Mouse (Mus musculus) megakaryocyte, embryonic 14.5 days (primary cell): Measurements from ENCODE around the gene BC051665. TPM values are rescaled to one million over a fixed set of nuclear protein-coding genes. Genes with fewer than 3 reads are reported as not detected.

ENCODE experiments used
- H3K27me3 ChIP-seq: replicated peaks from 2 replicates; pipeline ENCODE3; 2012; ENCODE audit warnings: inconsistent platforms
- H3K36me3 ChIP-seq: replicated peaks from 2 replicates; pipeline ENCODE3; 2012; ENCODE audit warnings: low read length, inconsistent platforms, mixed read lengths
- H3K4me1 ChIP-seq: 2 replicates; pipeline ENCODE4 v1.6.1; 2012; ENCODE audit warnings: inconsistent platforms
- H3K4me3 ChIP-seq: replicated peaks from 2 replicates; pipeline ENCODE3; 2012; ENCODE audit warnings: moderate library complexity, mild to moderate bottlenecking, inconsistent platforms
- H3K9me3 ChIP-seq: 2 replicates; pipeline ENCODE4 v1.6.1; 2012; ENCODE audit warnings: inconsistent platforms
- FLI1 ChIP-seq: IDR thresholded peaks from 2 replicates; pipeline ENCODE4 v1.6.1; 2012; ENCODE audit warnings: low read length, inconsistent platforms, mixed read lengths
- GATA1 ChIP-seq: IDR thresholded peaks from 3 replicates; pipeline ENCODE4 v1.6.1; 2012; ENCODE audit warnings: mixed read lengths, low read length, inconsistent platforms, borderline replicate concordance
- polyA plus RNA-seq: library from polyadenylated mRNA; stranded (reverse); fragments of >175 nt; gene quantifications from 2 replicates; pipeline ENCODE4 v1.2.3, GENCODE M21; 2012; ENCODE audit warnings: low replicate concordance; ENCODE audit not compliant: insufficient read depth

The BC051665 gene
- polyA plus RNA-seq, 1 experiment = not detected

DNA sequence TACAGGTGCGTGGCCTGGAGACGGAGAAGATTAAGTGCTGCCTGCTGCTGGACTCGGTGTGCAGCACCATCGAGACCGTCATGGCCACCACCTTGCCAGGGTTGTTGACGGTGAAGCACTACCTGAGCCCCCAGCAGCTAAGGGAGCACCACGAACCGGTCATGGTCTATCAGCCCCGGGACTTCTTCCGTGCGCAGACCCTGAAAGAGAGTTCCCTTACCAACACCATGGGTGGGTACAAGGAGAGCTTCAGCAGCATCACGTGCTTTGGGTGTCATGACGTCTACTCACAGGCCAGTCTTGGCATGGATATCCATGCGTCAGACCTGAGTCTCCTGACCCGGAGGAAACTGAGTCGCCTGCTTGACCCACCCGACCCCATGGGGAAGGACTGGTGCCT is 25.0 kb downstream of the BC051665 start:
- Histone ChIP-seq H3K4me3 (no peak overlapping the region), H3K36me3 (peaks cover 74% of the 10 kb centered on the region), H3K9me3 (peaks cover 12% of the 10 kb centered on the region), H3K27me3 (no peaks in the 10 kb centered on the region), H3K4me1 (peaks cover 12% of the 10 kb centered on the region)
- no peak for TF ChIP-seq GATA1
- no peak for TF ChIP-seq FLI1

DNA sequence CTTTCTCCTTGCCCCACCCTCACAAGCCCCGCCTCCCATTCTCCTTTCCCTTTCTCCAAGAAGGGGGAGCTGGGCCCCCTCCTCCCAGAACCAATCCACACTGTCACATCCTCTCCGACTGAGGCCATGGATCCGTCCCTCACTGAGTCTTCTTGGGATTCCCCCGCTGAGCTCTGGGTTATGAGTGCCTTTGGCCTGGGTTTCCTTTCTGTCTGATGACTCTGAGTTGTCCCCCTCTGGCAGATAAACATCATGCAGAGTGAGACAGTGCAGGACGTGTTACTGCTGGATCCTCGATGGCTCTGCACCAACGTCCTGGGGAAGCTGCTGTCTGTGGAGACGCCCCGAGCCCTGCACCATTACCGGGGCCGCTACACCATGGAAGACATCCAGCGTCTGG is 25.8 kb downstream of the BC051665 start:
- peaks cover 12% of the 10 kb centered on the region for H3K4me1 ChIP-seq
- H3K9me3 ChIP-seq = peaks cover 12% of the 10 kb centered on the region
- no peak overlapping the region for H3K4me3 ChIP-seq
- TF ChIP-seq FLI1 (no peak), GATA1 (no peak)
- H3K27me3 ChIP-seq = no peaks in the 10 kb centered on the region
- peaks cover 82% of the 10 kb centered on the region for H3K36me3 ChIP-seq

DNA sequence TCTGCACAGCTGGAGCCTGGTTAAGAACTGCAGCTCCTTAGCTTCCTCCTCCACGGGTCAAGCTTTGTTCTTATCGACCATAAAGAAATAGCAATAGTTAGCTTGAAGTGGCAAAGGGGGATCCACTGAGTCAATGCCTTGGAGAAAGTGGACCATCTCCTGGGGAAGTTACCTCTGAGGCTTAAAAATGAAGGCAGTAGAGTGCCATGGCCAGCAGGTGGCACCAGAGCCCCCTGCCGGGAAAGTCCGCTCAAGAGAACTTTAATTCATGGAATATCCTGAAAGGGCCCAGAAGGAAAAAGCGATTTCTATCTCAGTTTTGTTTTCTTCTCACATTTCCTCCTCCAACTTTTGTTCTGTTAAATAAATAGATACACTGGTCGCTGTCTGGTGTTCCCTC is 27.0 kb downstream of the BC051665 start:
- H3K36me3 ChIP-seq = peaks cover 93% of the 10 kb centered on the region
- H3K9me3 ChIP-seq = peaks cover 12% of the 10 kb centered on the region
- H3K4me1 ChIP-seq = peaks cover 12% of the 10 kb centered on the region
- TF ChIP-seq GATA1 (no peak), FLI1 (no peak)
- no peak overlapping the region for H3K4me3 ChIP-seq
- H3K27me3 ChIP-seq = no peaks in the 10 kb centered on the region

DNA sequence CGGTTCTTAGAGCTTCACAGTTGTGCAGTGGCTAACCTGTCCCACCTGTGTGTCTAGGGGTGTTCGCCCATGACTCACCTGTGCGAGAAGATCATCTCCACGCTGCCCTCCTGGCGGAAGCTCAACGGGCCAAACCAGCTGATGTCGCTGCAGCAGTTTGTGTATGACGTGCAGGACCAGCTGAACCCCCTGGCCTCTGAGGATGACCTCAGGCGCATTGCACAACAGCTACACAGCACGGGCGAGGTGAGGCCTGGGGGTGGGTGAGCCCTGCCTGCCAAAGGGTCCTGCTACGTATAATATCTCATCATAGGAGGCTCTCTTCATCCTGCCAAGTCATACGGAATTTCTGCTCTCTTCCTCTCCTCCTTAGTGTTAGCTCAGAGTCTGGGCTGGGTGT is 28.9 kb downstream of the BC051665 start:
- TF ChIP-seq FLI1 (no peak), GATA1 (no peak)
- Histone ChIP-seq H3K4me3 (peak overlapping the region; percentile 2), H3K27me3 (no peaks in the 10 kb centered on the region), H3K4me1 (peaks cover 16% of the 10 kb centered on the region), H3K9me3 (peaks cover 18% of the 10 kb centered on the region), H3K36me3 (peaks cover 96% of the 10 kb centered on the region)

DNA sequence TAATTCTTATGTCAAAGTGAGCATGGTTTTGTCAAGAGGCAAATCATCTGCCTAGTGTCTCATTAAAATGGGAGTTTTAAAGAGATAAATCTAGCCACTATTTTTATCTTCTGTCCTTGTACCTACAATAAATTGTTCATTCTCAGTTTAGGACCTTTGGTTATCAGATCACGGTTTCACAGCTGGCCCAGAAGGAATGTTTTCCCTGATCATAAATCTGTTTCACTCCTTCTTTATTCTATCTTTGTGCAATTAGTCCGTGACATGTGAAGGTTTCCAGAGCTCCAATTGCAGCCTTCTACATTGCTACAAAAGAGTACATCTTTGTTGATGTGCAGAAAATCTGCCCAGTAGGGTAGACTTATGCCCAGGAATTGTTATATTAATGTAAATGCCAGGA is 30.9 kb downstream of the BC051665 start:
- no peak for TF ChIP-seq FLI1
- no peak for TF ChIP-seq GATA1
- no peak overlapping the region for H3K4me3 ChIP-seq
- H3K27me3 ChIP-seq = no peaks in the 10 kb centered on the region
- H3K36me3 ChIP-seq = peaks cover 97% of the 10 kb centered on the region
- peaks cover 9% of the 10 kb centered on the region; the same call in 1 of the 2 replicates for H3K9me3 ChIP-seq
- peaks cover 13% of the 10 kb centered on the region for H3K4me1 ChIP-seq

DNA sequence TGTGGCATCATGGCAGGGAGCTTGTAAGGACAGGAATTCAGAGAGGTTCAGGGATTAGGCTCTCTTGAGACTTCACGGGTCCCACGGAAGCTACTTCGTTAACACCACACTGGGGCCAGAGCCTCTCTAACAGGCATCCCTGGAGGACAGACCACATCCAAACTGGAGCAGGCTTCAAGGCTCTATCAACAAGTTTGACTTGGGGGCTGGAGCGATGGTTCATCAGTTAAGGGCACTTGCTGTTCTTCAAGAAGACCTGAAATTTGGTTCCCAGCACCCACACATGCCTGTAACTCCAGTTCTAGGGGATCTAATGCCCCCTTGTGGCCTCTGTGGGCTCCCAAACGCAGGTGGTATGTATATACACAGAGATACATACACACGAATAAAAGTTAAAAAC is 32.9 kb downstream of the BC051665 start:
- no peaks in the 10 kb centered on the region for H3K27me3 ChIP-seq
- peaks cover 97% of the 10 kb centered on the region for H3K36me3 ChIP-seq
- H3K4me1 ChIP-seq = peaks cover 31% of the 10 kb centered on the region
- TF ChIP-seq FLI1 (no peak), GATA1 (no peak)
- H3K4me3 ChIP-seq = no peak overlapping the region
- H3K9me3 ChIP-seq = peaks cover 9% of the 10 kb centered on the region; the same call in 1 of the 2 replicates

DNA sequence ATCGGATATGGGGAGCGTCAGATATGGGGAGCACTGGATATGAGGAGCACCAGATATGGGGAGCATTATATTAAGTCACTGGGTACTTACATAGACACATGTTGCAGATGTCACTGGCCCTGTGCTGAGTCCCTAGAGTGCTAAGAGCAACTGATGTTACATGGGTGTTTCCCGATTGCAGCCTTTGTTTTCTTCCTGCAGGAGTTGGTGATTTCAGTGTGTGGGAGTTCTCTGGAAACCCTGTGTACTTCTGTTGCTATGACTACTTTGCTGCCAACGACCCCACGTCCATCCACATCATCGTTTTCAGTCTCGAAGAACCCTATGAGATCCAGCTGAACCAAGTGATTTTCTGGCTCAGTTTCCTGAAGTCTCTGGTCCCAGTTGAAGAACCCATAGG is 35.2 kb downstream of the BC051665 start:
- Histone ChIP-seq H3K36me3 (peaks cover 99% of the 10 kb centered on the region), H3K4me3 (no peak overlapping the region), H3K27me3 (no peaks in the 10 kb centered on the region), H3K4me1 (peaks cover 46% of the 10 kb centered on the region), H3K9me3 (peaks cover 9% of the 10 kb centered on the region; the same call in 1 of the 2 replicates)
- TF ChIP-seq GATA1 (no peak), FLI1 (no peak)

DNA sequence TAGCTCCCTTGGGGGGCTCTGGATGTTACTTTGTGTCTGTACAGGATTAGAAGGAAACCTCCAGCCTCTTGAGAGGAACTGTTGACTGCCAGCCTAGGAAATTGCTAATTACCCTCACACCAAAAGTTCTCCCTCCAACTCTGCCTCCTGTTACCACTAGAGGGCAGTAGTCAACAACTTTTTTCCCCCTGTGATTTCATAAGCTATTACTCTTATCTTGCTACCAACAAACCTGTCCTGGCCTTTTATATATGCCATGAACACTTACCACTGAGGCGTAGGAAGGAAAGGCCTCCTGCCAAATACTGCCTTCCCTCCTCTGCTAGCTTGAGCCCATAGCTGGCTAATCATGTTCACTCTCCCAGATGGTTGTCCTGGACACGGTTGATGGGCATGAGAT is 37.6 kb downstream of the BC051665 start:
- Histone ChIP-seq H3K36me3 (peaks cover 94% of the 10 kb centered on the region), H3K4me1 (peaks cover 65% of the 10 kb centered on the region), H3K27me3 (no peaks in the 10 kb centered on the region), H3K4me3 (no peak overlapping the region), H3K9me3 (peaks cover 9% of the 10 kb centered on the region; the same call in 1 of the 2 replicates)
- TF ChIP-seq FLI1 (no peak), GATA1 (no peak)

DNA sequence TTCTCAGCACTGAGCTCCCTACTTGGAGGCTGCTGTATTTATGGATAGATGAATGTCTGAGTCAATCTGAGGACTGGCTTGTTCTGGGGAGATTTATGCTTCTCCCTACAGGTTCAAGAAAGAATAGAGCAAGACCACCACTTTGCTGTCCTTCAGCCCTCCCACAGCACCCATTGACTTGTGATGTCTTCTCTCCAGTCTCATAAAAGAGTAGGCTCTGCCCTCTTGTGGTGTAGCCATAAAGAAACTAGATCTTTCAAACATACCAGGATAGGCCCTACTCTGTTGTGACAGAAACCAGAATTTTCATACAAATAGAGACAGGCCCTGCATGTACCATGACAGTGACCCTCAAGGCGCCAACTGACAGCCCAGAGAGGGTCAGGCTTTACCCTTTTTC is 39.0 kb downstream of the BC051665 start:
- Histone ChIP-seq H3K4me1 (peaks cover 75% of the 10 kb centered on the region), H3K27me3 (no peaks in the 10 kb centered on the region), H3K36me3 (peaks cover 89% of the 10 kb centered on the region), H3K4me3 (no peak overlapping the region), H3K9me3 (peaks cover 2% of the 10 kb centered on the region; the same call in 1 of the 2 replicates)
- TF ChIP-seq FLI1 (no peak), GATA1 (no peak)

DNA sequence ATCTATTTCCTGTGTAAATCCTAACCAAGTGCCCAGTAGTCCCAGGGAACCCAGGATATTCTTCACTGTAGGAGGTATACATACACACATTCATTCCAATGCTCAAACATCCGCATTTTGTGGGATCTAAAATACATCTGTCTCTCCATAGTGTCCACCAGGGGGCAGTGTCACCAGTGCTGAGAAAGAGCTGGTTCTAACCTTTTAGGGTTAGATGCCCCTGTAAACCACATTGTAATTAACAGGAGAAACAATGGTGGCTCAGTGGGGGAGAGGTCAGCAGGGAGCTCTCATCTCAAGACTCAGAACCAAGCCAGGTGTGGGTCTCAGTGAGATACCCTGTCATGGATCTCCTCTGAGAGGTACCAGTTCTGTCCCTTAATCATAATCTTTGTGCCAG is 39.9 kb downstream of the BC051665 start:
- peaks cover 83% of the 10 kb centered on the region for H3K4me1 ChIP-seq
- no peak overlapping the region for H3K4me3 ChIP-seq
- H3K9me3 ChIP-seq = no peaks in the 10 kb centered on the region
- H3K36me3 ChIP-seq = peaks cover 89% of the 10 kb centered on the region
- TF ChIP-seq FLI1 (no peak), GATA1 (no peak)
- H3K27me3 ChIP-seq = no peaks in the 10 kb centered on the region

DNA sequence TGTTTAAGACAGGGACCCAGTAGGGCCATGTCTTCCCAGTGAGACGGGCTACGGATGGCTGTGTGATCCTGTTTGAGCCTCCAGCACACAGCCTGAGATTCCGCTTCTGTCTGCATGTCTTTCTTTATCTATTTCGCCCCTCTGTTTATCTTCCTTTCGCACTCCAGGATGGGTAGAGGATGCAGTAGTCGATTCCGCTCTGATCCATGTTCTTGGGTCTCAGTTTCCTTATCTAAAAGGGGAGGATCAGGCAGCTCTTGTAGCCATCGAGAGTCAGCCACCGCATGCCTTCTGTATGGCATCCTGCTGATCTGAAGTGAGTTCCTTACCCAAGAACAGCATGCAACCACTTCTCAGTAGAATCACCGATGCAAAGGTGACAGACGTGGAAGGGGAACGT is 40.8 kb downstream of the BC051665 start:
- Histone ChIP-seq H3K4me1 (peaks cover 91% of the 10 kb centered on the region), H3K9me3 (no peaks in the 10 kb centered on the region), H3K27me3 (no peaks in the 10 kb centered on the region), H3K4me3 (peak overlapping the region; percentile 55), H3K36me3 (peaks cover 89% of the 10 kb centered on the region)
- no peak for TF ChIP-seq GATA1
- TF ChIP-seq FLI1 = no peak
